Mouse (Mus musculus) CH12.LX (cell line): ENCODE results near the gene P2rx7. TPM values are rescaled to one million over a fixed set of nuclear protein-coding genes. Genes with fewer than 3 reads are reported as not detected.
"Not testable (repeated sequence)": the region's sequence is repeated elsewhere in the genome, so short reads cannot be mapped to it uniquely, and the experiment has no call there.

Experiments used
- DNase-seq: peaks from one replicate; pipeline ENCODE4 v3.0.0-alpha.2; 2013; ENCODE audit errors: extremely low read depth
- H3K27ac ChIP-seq: 2 replicates; pipeline ENCODE4 v1.5.1; 2012; ENCODE audit warnings: low read depth, mild to moderate bottlenecking, control low read depth, moderate library complexity; ENCODE audit not compliant: insufficient read depth
- H3K27me3 ChIP-seq: replicated peaks from 2 replicates; pipeline ENCODE3; 2012; ENCODE audit warnings: inconsistent platforms
- H3K36me3 ChIP-seq, 2 experiments: replicated peaks in 1 of 2; 2 replicates each; pipeline versions ENCODE3 to v1.6.1; 2012; ENCODE audit warnings: inconsistent platforms in 1 of 2, low read length in 1 of 2, mild to moderate bottlenecking in 1 of 2, mixed read lengths in 1 of 2, moderate library complexity in 1 of 2; ENCODE audit not compliant: control insufficient read depth in 1 of 2, insufficient read depth in 1 of 2
- H3K4me1 ChIP-seq, 2 experiments: 2 replicates each; pipeline ENCODE4 v1.6.1; 2012; ENCODE audit warnings: inconsistent platforms in 1 of 2, moderate library complexity in 1 of 2; ENCODE audit not compliant: insufficient read depth in 2 of 2, control insufficient read depth in 1 of 2
- H3K4me2 ChIP-seq: 2 replicates; pipeline ENCODE4 v1.6.1; 2012; ENCODE audit warnings: low read depth, mild to moderate bottlenecking, control low read depth; ENCODE audit not compliant: poor library complexity, insufficient read depth, severe bottlenecking
- H3K4me3 ChIP-seq, 3 experiments: fragments of 150-350 bp in 1 of 3; sonication (generic) in 1 of 3; replicated peaks in 1 of 3; 2 replicates each; pipeline versions ENCODE3 to v1.5.1; 2011 to 2012; ENCODE audit warnings: low read depth in 2 of 3, low read length in 2 of 3, mild to moderate bottlenecking in 2 of 3, moderate library complexity in 2 of 3, control low read depth in 1 of 3, improper control_type of control experiment in 1 of 3, inconsistent platforms in 1 of 3, mixed read lengths in 1 of 3; ENCODE audit not compliant: poor library complexity in 1 of 3
- H3K79me2 ChIP-seq: replicated peaks from 2 replicates; pipeline ENCODE4 v1.6.1; 2012; ENCODE audit warnings: mild to moderate bottlenecking, moderate library complexity; ENCODE audit not compliant: control insufficient read depth, poor library complexity, insufficient read depth, severe bottlenecking; ENCODE audit errors: extremely low read depth
- H3K9ac ChIP-seq: 2 replicates; pipeline ENCODE4 v1.6.1; 2012; ENCODE audit warnings: low read depth, mild to moderate bottlenecking, control low read depth, moderate library complexity; ENCODE audit not compliant: insufficient read depth
- H3K9me3 ChIP-seq: replicated peaks from 2 replicates; pipeline ENCODE3; 2012; ENCODE audit warnings: low read length, inconsistent platforms, mixed read lengths
- CHD1 ChIP-seq: IDR thresholded peaks from 2 replicates; pipeline ENCODE4 v1.6.1; 2012; ENCODE audit warnings: low read depth, low read length, improper control_type of control experiment, inconsistent platforms
- CHD2 ChIP-seq: IDR thresholded peaks from 2 replicates; pipeline ENCODE4 v1.6.1; 2011; ENCODE audit warnings: low read length, improper control_type of control experiment
- CTCF ChIP-seq, 2 experiments: IDR thresholded peaks in 1 of 2; conservative IDR thresholded peaks in 1 of 2; 2 replicates each; pipeline ENCODE4 v1.5.1; 2011 to 2012; ENCODE audit warnings: low read depth in 2 of 2, low read length in 2 of 2, improper control_type of control experiment in 1 of 2, inconsistent platforms in 1 of 2, mild to moderate bottlenecking in 1 of 2, moderate library complexity in 1 of 2
- ELF1 ChIP-seq: IDR thresholded peaks from 2 replicates; pipeline ENCODE4 v1.6.1; 2014; ENCODE audit warnings: low read depth, mild to moderate bottlenecking, inconsistent platforms, low read length, improper control_type of control experiment
- IRF4 ChIP-seq: IDR thresholded peaks from 2 replicates; pipeline ENCODE4 v1.6.1; 2014; ENCODE audit warnings: low read depth, mild to moderate bottlenecking, inconsistent platforms, low read length, improper control_type of control experiment
- KAT2A ChIP-seq: IDR thresholded peaks from 2 replicates; pipeline ENCODE4 v1.6.1; 2012; ENCODE audit warnings: low read length, improper control_type of control experiment, inconsistent platforms; ENCODE audit not compliant: insufficient replicate concordance
- NRF1 ChIP-seq: IDR thresholded peaks from 2 replicates; pipeline ENCODE4 v1.6.1; 2014; ENCODE audit warnings: low read depth, mild to moderate bottlenecking, inconsistent platforms, low read length, improper control_type of control experiment, moderate library complexity
- RAD21 ChIP-seq: IDR thresholded peaks from 2 replicates; pipeline ENCODE4 v1.6.1; 2011; ENCODE audit warnings: low read depth, mild to moderate bottlenecking, low read length, improper control_type of control experiment, moderate library complexity
- RCOR1 ChIP-seq: conservative IDR thresholded peaks from 2 replicates; pipeline ENCODE4 v1.6.1; 2012; ENCODE audit warnings: low read depth, mild to moderate bottlenecking, inconsistent platforms, low read length, improper control_type of control experiment
- SMC3 ChIP-seq: IDR thresholded peaks from 2 replicates; pipeline ENCODE4 v1.6.1; 2011; ENCODE audit warnings: low read depth, low read length, improper control_type of control experiment
- UBTF ChIP-seq: IDR thresholded peaks from 2 replicates; pipeline ENCODE4 v1.6.1; 2012; ENCODE audit warnings: low read depth, mild to moderate bottlenecking, inconsistent platforms, low read length, improper control_type of control experiment, moderate library complexity
- USF2 ChIP-seq: conservative IDR thresholded peaks from 2 replicates; pipeline ENCODE4 v1.6.1; 2011; ENCODE audit warnings: low read depth, low read length, improper control_type of control experiment
- ZC3H11A ChIP-seq: IDR thresholded peaks from 2 replicates; pipeline ENCODE4 v1.6.1; 2012; ENCODE audit warnings: low read depth, mild to moderate bottlenecking, inconsistent platforms, low read length, improper control_type of control experiment
- ZKSCAN1 ChIP-seq: IDR thresholded peaks from 2 replicates; pipeline ENCODE4 v1.6.1; 2012; ENCODE audit warnings: low read depth, inconsistent platforms, low read length, improper control_type of control experiment, borderline replicate concordance
- dilution Hi-C: fragments of 300-500 bp; cut with MboI; formaldehyde crosslinking; loops from 2 replicates; pipeline ENCODE4 v1.14.3; 2020; ENCODE audit warnings: low sequenced_read_pairs; ENCODE audit not compliant: extremely low pct_unique_long_range_greater_than_20kb, extremely low pct_ligation_motif_present
- in situ Hi-C: fragments of 300-500 bp; cut with MboI; formaldehyde crosslinking; loops from 3 replicates; pipeline ENCODE4 v1.14.3; 2019; ENCODE audit warnings: low sequenced_read_pairs, low pct_ligation_motif_present, low pct_unique_long_range_greater_than_20kb, mixed read lengths
- polyA plus RNA-seq: library from polyadenylated mRNA; unstranded; fragments of >175 nt; gene quantifications from 2 replicates; pipeline ENCODE4 v1.2.1, GENCODE M21; 2012; ENCODE audit warnings: low read depth; ENCODE audit not compliant: insufficient read length
- total RNA-seq, 2 experiments: library from RNA; depleted of rRNA; stranded (reverse); fragments of 300-350 nt in 1 of 2; fragments of >200 nt in 1 of 2; gene quantifications; 2 replicates each; pipeline ENCODE4 v1.2.3; 2012 to 2014

The P2rx7 gene
- total and polyA plus RNA-seq, 3 experiments = 0.59 to 1.5 (median 1.5) TPM

GRCm38 (mm10) chr5:122668981-122669897 is 25.5 kb downstream of the P2rx7 start:
- Histone ChIP-seq H3K9me3 (no peaks in the 10 kb centered on the region), H3K4me3 (no peak overlapping the region)
- TF ChIP-seq KAT2A (no peak), USF2 (no peak), NRF1 (no peak), CTCF (conservative IDR thresholded peaks at IDR 0.05 in 1 of 2, IDR thresholded peaks at IDR 0.05 in 1 of 2; ENCODE audit: low read depth in 2 of 2, low read length in 2 of 2) (no peak), CHD2 (no peak), ELF1 (no peak), ZC3H11A (no peak), CHD1 (no peak), UBTF (no peak), ZKSCAN1 (no peak), IRF4 (no peak), RCOR1 (no peak)
- TF ChIP-seq, all 38 proteins: peak for 0
- no peak overlapping the region for H3K27ac ChIP-seq
- dilution Hi-C loops (no loop called here), in situ Hi-C loops (no loop called here)
- DNase-seq = no peak
- 0 out of 4 replicates have a peak, but pooled peaks cover 0 to 3% of the 10 kb centered on the region in 2 experiments for H3K4me1 ChIP-seq
- no peak overlapping the region for H3K9ac ChIP-seq
- no peaks in the 10 kb centered on the region for H3K27me3 ChIP-seq
- no peaks in the 10 kb centered on the region for H3K36me3 ChIP-seq
- no peaks in the 10 kb centered on the region for H3K79me2 ChIP-seq
- no peak overlapping the region for H3K4me2 ChIP-seq

- H3K36me3 ChIP-seq, H3K4me1 ChIP-seq, H3K9ac ChIP-seq, H3K27me3 ChIP-seq, H3K27ac ChIP-seq, H3K79me2 ChIP-seq, dilution Hi-C loops, H3K9me3 ChIP-seq, H3K4me2 ChIP-seq, in situ Hi-C loops, H3K4me3 ChIP-seq: not testable (repeated sequence)
- DNase-seq = peak; percentile 17
- peak in 1 of 2 experiments; percentile 40; a peak in 2 of 4 replicates for TF ChIP-seq CTCF (conservative IDR thresholded peaks at IDR 0.05 in 1 of 2, IDR thresholded peaks at IDR 0.05 in 1 of 2; ENCODE audit: low read depth in 2 of 2, low read length in 2 of 2)
- peak; percentile 13 for TF ChIP-seq SMC3
- peak; percentile 43 for TF ChIP-seq RAD21
Measured at GRCm38 (mm10) chr5:122671641-122672040, 27.9 kb downstream of the P2rx7 start.
